Mouse (Mus musculus) stomach, embryonic 15.5 days (tissue): ENCODE measurements around the gene Map3k4. TPM values are rescaled to one million over a fixed set of nuclear protein-coding genes. Genes with fewer than 3 reads are reported as not detected.

Experiments
- ATAC-seq: fragments of 200-750 bp; cut with Nextera tagmentation; 2 replicates; pipeline ENCODE4 v1.8.0; 2017; ENCODE audit warnings: low read depth, moderate number of reproducible peaks, moderate TSS enrichment; ENCODE audit not compliant: insufficient read depth, low FRiP score
- H3K27ac ChIP-seq: fragments of 300-500 bp; sonication (generic); 2 replicates; pipeline ENCODE4 v1.5.1; 2015; ENCODE audit warnings: mild to moderate bottlenecking, inconsistent platforms
- H3K27me3 ChIP-seq: fragments of 300-500 bp; sonication (generic); replicated peaks from 2 replicates; pipeline ENCODE4 v1.6.1; 2015; ENCODE audit warnings: inconsistent platforms
- H3K36me3 ChIP-seq: fragments of 300-500 bp; sonication (generic); 2 replicates; pipeline ENCODE4 v1.6.1; 2015; ENCODE audit warnings: inconsistent platforms
- H3K4me1 ChIP-seq: fragments of 300-500 bp; sonication (generic); 2 replicates; pipeline ENCODE4 v1.6.1; 2015; ENCODE audit warnings: inconsistent platforms
- H3K4me2 ChIP-seq: fragments of 300-500 bp; sonication (generic); 2 replicates; pipeline ENCODE4 v1.6.1; 2015; ENCODE audit warnings: mild to moderate bottlenecking, inconsistent platforms
- H3K4me3 ChIP-seq: fragments of 300-500 bp; sonication (generic); replicated peaks from 2 replicates; pipeline ENCODE4 v1.5.1; 2015; ENCODE audit warnings: inconsistent platforms
- H3K9ac ChIP-seq: fragments of 300-500 bp; sonication (generic); 2 replicates; pipeline ENCODE4 v1.6.1; 2015; ENCODE audit warnings: inconsistent platforms
- H3K9me3 ChIP-seq: fragments of 300-500 bp; sonication (generic); 2 replicates; pipeline ENCODE4 v1.6.1; 2016; ENCODE audit warnings: inconsistent platforms
- WGBS: fragments of 180-500 bp; shearing (Covaris S2); methylation state at CpG from one replicate; pipeline ENCODE4 v1.1.7; 2015; 5-methylcytosine and 5-hydroxymethylcytosine counted together
- polyA plus RNA-seq: library from polyadenylated mRNA; unstranded; fragments of >200 nt; fragmentation: Nextera tagmentation; extraction: Ambion mirVana; gene quantifications from 2 replicates; pipeline ENCODE4 v1.2.1, GENCODE M21; 2015

Gene Map3k4
- polyA plus RNA-seq, 1 experiment from 2014 or later, result 55.9 TPM

DNA sequence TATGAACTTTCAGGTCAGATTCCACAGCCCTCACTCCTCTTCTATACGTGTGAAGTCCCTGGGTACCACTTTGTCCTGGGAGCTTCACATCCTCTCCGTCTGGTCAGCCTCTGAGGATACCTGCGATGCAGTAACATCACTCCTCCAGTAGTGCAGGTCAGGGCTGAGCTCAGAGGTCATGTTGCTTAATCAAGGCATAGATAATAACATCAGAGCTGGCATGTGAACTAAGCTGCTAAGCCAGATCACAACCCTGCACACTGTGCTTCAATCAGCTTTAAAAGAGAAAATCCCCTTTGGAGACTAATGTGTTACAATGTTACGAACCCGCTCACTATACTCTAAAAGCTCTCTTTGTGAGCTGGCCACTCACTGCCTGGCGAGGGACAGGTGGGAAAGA lies 16.5 kb upstream of the Map3k4 start:
- 0 out of 2 replicates have a peak, but pooled peaks cover 2% of the 10 kb centered on the region for H3K4me1 ChIP-seq
- no peaks in the 10 kb centered on the region for H3K36me3 ChIP-seq
- no peak overlapping the region for H3K9ac ChIP-seq
- H3K27ac ChIP-seq, result no peak overlapping the region
- WGBS, result 56% methylated on average over 6 of the region's 6 CpGs
- no peak overlapping the region for H3K4me2 ChIP-seq
- no peak for ATAC-seq
- no peak overlapping the region for H3K4me3 ChIP-seq
- no peaks in the 10 kb centered on the region for H3K9me3 ChIP-seq
- H3K27me3 ChIP-seq, result no peaks in the 10 kb centered on the region

- H3K4me3 ChIP-seq, result no peak overlapping the region
- H3K27ac ChIP-seq, result peak overlapping the region; percentile 3; the same call in 1 of the 2 replicates
- H3K9ac ChIP-seq, result no peak overlapping the region
- peak; percentile 82; the same call in 1 of the 2 replicates for ATAC-seq
- 22% methylated on average over 14 of the region's 14 CpGs for WGBS
- no peaks in the 10 kb centered on the region for H3K27me3 ChIP-seq
- H3K4me2 ChIP-seq, result peak overlapping the region; percentile 29
- no peaks in the 10 kb centered on the region for H3K36me3 ChIP-seq
- no peaks in the 10 kb centered on the region for H3K9me3 ChIP-seq
- peaks cover 9% of the 10 kb centered on the region for H3K4me1 ChIP-seq
Measured at GRCm38 (mm10) chr17:12327847-12328518, 9.4 kb upstream of the Map3k4 start.

DNA sequence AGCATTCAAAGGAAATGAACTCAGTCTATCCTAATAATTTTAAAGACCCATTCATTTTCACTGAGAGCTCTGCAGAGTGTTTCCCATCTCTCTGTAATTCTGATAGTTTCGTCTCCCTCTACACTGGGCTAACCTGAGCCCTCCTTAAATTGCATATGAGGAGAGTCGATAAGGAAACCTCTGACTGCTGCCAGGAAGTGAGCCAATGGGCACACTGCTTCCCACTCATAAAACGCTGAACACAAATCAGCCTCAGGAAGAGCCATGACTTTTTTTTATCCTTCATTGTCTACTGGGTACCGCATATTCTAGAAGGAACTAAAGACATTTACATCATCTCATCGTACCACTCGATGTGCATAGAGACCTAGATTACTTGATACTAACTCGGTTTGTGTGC lies 1.2 kb upstream of the Map3k4 start:
- WGBS, result 85% methylated on average over 7 of the region's 7 CpGs
- Histone ChIP-seq H3K9me3 (no peaks in the 10 kb centered on the region), H3K36me3 (no peaks in the 10 kb centered on the region), H3K9ac (no peak overlapping the region), H3K27me3 (no peaks in the 10 kb centered on the region), H3K4me2 (no peak overlapping the region), H3K4me3 (no peak overlapping the region), H3K4me1 (peaks cover 10% of the 10 kb centered on the region; the same call in 1 of the 2 replicates), H3K27ac (no peak overlapping the region)
- no peak for ATAC-seq

DNA sequence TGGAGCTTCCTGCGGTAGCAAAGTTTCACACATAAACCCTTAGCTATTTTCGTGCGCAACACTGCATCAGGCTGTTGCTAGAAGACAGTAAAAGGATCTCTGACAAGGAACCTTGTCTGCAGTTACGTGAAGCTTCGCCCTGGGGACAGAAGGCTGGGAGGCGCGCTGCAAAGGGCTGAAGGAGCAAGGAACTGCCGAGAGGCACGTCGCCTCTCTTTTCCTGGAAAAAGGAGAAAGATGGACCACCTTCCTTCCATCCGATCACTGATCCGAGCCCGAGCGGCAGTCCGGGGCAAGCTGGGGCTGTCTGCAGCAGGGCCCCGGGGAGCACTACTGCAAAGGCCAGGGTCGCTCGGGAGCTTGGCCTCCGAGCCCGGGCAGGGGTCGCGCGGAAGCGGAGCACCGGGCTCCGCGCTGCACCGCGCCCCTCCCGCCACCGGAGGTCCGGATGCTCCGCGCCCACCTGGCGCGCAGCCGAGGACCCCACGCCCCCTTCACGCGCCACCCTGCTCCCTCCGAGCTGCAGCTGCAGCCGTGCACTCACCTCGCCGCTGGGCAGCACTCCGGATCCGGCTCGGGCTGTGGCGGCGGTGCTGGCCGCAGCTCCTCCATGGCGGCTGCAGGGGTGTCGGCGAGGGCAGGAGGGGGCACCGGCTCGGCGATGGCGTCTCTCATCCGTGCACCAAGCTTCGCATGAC lies 493 bp downstream of the Map3k4 start:
- Histone ChIP-seq H3K27me3 (no peaks in the 10 kb centered on the region), H3K36me3 (no peaks in the 10 kb centered on the region), H3K9me3 (no peaks in the 10 kb centered on the region), H3K9ac (peak overlapping the region; percentile 88), H3K27ac (peak overlapping the region; percentile 97), H3K4me2 (peak overlapping the region; percentile 65), H3K4me3 (peak overlapping the region; percentile 100), H3K4me1 (peaks cover 16% of the 10 kb centered on the region)
- ATAC-seq, result peak; percentile 69
- under 1% methylated on average over 59 of the region's 59 CpGs for WGBS

DNA sequence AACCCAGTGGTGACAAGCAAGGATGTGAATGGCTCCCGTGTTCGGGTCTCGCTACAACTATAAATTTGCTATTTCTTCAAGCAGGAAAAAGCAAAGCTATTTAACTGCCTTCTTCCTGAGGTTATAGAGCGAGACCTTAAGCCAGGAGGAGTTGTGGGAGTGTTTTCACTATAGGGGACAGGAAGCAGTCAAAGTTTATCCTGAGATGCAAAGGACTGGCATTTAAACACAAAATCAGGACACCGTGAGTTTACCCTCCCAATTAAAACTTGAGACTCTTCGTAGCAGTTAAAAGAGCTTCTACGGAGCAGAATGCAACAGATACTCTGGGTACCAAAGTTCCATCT lies 1.0 kb downstream of the Map3k4 start:
- H3K36me3 ChIP-seq, result no peaks in the 10 kb centered on the region
- H3K4me3 ChIP-seq, result peak overlapping the region; percentile 100
- H3K9ac ChIP-seq, result peak overlapping the region; percentile 88
- no peaks in the 10 kb centered on the region for H3K27me3 ChIP-seq
- peaks cover 16% of the 10 kb centered on the region for H3K4me1 ChIP-seq
- WGBS, result 6% methylated on average over 7 of the region's 7 CpGs
- no peak for ATAC-seq
- H3K27ac ChIP-seq, result peak overlapping the region; percentile 97
- H3K9me3 ChIP-seq, result no peaks in the 10 kb centered on the region
- H3K4me2 ChIP-seq, result peak overlapping the region; percentile 65

DNA sequence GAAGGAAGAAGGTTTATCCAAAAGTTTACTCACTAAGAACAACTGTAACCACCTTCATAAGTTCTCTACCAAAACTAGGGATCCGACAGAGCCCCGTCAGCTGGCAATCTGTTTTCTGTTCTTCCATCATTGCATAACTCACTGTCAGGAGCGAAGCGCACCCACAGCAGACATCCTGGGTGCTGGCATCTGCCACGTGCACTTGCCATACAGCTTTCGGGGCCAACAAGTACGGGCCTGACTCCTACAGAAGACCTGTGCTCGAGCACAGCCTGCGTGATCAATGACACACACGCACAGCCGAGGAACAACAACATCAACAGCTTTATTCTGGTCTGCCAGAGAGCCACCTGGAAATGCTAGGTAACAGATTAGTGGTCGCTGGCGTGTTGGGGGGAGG lies 2.3 kb downstream of the Map3k4 start:
- Histone ChIP-seq H3K9ac (no peak overlapping the region), H3K4me2 (peak overlapping the region; percentile 14), H3K27ac (no peak overlapping the region), H3K4me1 (peaks cover 16% of the 10 kb centered on the region), H3K4me3 (no peak overlapping the region), H3K36me3 (no peaks in the 10 kb centered on the region), H3K9me3 (no peaks in the 10 kb centered on the region), H3K27me3 (no peaks in the 10 kb centered on the region)
- ATAC-seq, result no peak
- 80% methylated on average over 13 of the region's 13 CpGs for WGBS

GRCm38 (mm10) chr17:12312248-12312647 lies 6.3 kb downstream of the Map3k4 start:
- ATAC-seq, result no peak
- H3K9me3 ChIP-seq, result no peaks in the 10 kb centered on the region
- WGBS, result 93% methylated on average over 6 of the region's 6 CpGs

DNA sequence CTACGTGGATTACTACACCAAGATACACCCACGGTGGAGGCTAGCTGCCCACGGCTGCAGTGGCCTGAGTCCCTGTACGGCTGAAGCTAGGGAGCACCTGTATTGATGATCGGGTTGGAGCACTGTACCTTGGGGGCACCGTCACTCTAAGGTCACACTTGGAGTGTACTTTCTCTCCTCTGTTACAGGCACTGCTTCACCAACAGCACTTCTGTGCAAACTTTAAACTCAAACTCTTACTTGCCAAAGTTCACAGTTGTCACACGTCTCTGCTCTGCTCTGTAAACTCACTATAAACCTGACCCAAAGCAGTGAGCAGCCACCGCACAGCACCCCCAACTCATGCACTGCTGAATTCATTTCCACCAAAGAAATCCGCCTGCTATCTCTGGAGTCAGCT lies 9.1 kb downstream of the Map3k4 start:
- H3K4me2 ChIP-seq, result no peak overlapping the region
- H3K9me3 ChIP-seq, result no peaks in the 10 kb centered on the region
- no peaks in the 10 kb centered on the region for H3K36me3 ChIP-seq
- no peak overlapping the region for H3K9ac ChIP-seq
- no peak overlapping the region for H3K27ac ChIP-seq
- no peak for ATAC-seq
- H3K4me3 ChIP-seq, result no peak overlapping the region
- 84% methylated on average over 9 of the region's 9 CpGs for whole genome bisulfite sequencing
- no peaks in the 10 kb centered on the region for H3K27me3 ChIP-seq
- H3K4me1 ChIP-seq, result peaks cover 17% of the 10 kb centered on the region

More at GRCm38 (mm10) chr17:12312248-12312647, 6.3 kb downstream of the Map3k4 start:
- Histone ChIP-seq H3K4me1 (peaks cover 27% of the 10 kb centered on the region), H3K27me3 (no peaks in the 10 kb centered on the region), H3K4me2 (no peak overlapping the region), H3K4me3 (no peak overlapping the region), H3K27ac (no peak overlapping the region), H3K36me3 (no peaks in the 10 kb centered on the region), H3K9ac (no peak overlapping the region)

DNA sequence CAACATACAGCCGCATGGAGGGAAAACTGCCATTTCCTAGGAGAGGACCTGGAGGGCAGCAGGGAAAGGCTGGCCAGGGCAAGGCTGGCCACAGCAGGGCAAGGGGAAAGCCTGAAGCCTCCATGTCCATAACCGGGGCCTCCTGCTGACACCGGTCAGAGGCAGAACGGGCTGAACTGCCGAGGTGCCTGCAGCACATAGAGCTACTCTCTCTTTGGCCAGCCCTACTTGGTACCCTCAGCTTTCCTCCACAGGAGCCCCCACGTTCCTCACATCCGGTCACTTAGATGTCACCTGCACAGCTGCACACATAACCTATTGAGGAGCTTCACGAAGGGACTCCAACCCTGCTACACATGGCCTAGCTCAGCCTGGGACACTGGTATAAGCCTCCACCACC lies 9.5 kb downstream of the Map3k4 start:
- no peak for ATAC-seq
- no peaks in the 10 kb centered on the region for H3K36me3 ChIP-seq
- no peaks in the 10 kb centered on the region for H3K9me3 ChIP-seq
- H3K9ac ChIP-seq, result no peak overlapping the region
- 79% methylated on average over 8 of the region's 8 CpGs for WGBS
- H3K4me2 ChIP-seq, result no peak overlapping the region
- no peaks in the 10 kb centered on the region for H3K27me3 ChIP-seq
- no peak overlapping the region for H3K27ac ChIP-seq
- H3K4me1 ChIP-seq, result peaks cover 17% of the 10 kb centered on the region
- H3K4me3 ChIP-seq, result no peak overlapping the region

GRCm38 (mm10) chr17:12307251-12308135 lies 11.1 kb downstream of the Map3k4 start:
- H3K4me3 ChIP-seq, result no peak overlapping the region
- ATAC-seq, result no peak
- H3K4me1 ChIP-seq, result peaks cover 14% of the 10 kb centered on the region; the same call in 1 of the 2 replicates
- no peak overlapping the region for H3K4me2 ChIP-seq
- H3K9me3 ChIP-seq, result no peaks in the 10 kb centered on the region
- no peaks in the 10 kb centered on the region for H3K27me3 ChIP-seq
- H3K9ac ChIP-seq, result no peak overlapping the region
- H3K36me3 ChIP-seq, result no peaks in the 10 kb centered on the region
- WGBS, result 60% methylated on average over 20 of the region's 20 CpGs
- no peak overlapping the region for H3K27ac ChIP-seq

GRCm38 (mm10) chr17:12304658-12305057 lies 13.9 kb downstream of the Map3k4 start:
- WGBS, result 67% methylated on average over 6 of the region's 6 CpGs
- H3K36me3 ChIP-seq, result no peaks in the 10 kb centered on the region
- no peaks in the 10 kb centered on the region for H3K9me3 ChIP-seq
- H3K9ac ChIP-seq, result no peak overlapping the region
- no peak for ATAC-seq
- H3K27ac ChIP-seq, result peak overlapping the region; percentile 18
- H3K4me3 ChIP-seq, result no peak overlapping the region
- no peak overlapping the region for H3K4me2 ChIP-seq
- peaks cover 14% of the 10 kb centered on the region; the same call in 1 of the 2 replicates for H3K4me1 ChIP-seq
- H3K27me3 ChIP-seq, result no peaks in the 10 kb centered on the region
